Mouse (Mus musculus) G1E (cell line): ENCODE data around the gene Nup107.

Experiments
- CTCF ChIP-seq: IDR thresholded peaks from 2 replicates; pipeline ENCODE4 v1.5.1; 2012; ENCODE audit warnings: low read depth, low read length, inconsistent platforms, mixed read lengths
- GATA1 ChIP-seq: IDR thresholded peaks from 2 replicates; pipeline ENCODE4 v1.6.1; 2012; ENCODE audit warnings: borderline replicate concordance, low read length, inconsistent platforms, mixed read lengths
- POLR2AphosphoS5 ChIP-seq: IDR thresholded peaks from 2 replicates; pipeline ENCODE4 v1.6.1; 2012; ENCODE audit warnings: low read depth, low read length, inconsistent platforms; ENCODE audit not compliant: insufficient replicate concordance
- TAL1 ChIP-seq: conservative IDR thresholded peaks from 2 replicates; pipeline ENCODE4 v1.6.1; 2012; ENCODE audit warnings: low read depth, low read length, inconsistent platforms, mixed read lengths

- no peak for TF ChIP-seq CTCF
- TF ChIP-seq GATA1, result no peak
- TF ChIP-seq POLR2AphosphoS5, result no peak
- TF ChIP-seq TAL1, result no peak
Measured at GRCm38 (mm10) chr10:117773106-117773720, 19.3 kb downstream of the Nup107 start.
